Mouse (Mus musculus) spleen, postnatal 4 days (tissue): ENCODE data around the gene Otp.

Source experiments
- DNase-seq, 2 experiments: peaks; one replicate each; pipeline ENCODE4 v3.0.0; 2022; ENCODE audit warnings: low spot score in 2 of 2

The Otp gene

GRCm38 (mm10) chr13:94875396-94875880 lies at the start of gene Otp:
Gene Otp, plus strand, starts transcription at chr13:94875602.
- DNase-seq = no peak

GRCm38 (mm10) chr13:94826389-94826788 lies 49.0 kb upstream of the Otp start:
- peak in 1 of 2 experiments; percentile 20 for DNase-seq

GRCm38 (mm10) chr13:94826986-94827385 lies 48.4 kb upstream of the Otp start:
- DNase-seq = no peak

GRCm38 (mm10) chr13:94827847-94828246 lies 47.6 kb upstream of the Otp start:
- peak in 1 of 2 experiments; percentile 38 for DNase-seq

- DNase-seq = peak in 1 of 2 experiments; percentile 35
Observed at GRCm38 (mm10) chr13:94838047-94838720, 37.2 kb upstream of the Otp start.

GRCm38 (mm10) chr13:94838756-94839337 lies 36.6 kb upstream of the Otp start:
- DNase-seq = peak in 1 of 2 experiments; percentile 44

- no peak for DNase-seq
Observed at GRCm38 (mm10) chr13:94843236-94843635, 32.2 kb upstream of the Otp start.

- no peak for DNase-seq
Observed at GRCm38 (mm10) chr13:94847870-94848269, 27.5 kb upstream of the Otp start.

- no peak for DNase-seq
Observed at GRCm38 (mm10) chr13:94849351-94849750, 26.1 kb upstream of the Otp start.

- no peak for DNase-seq
Observed at GRCm38 (mm10) chr13:94858016-94858575, 17.3 kb upstream of the Otp start.

GRCm38 (mm10) chr13:94859256-94859655 lies 16.1 kb upstream of the Otp start:
- DNase-seq = no peak

GRCm38 (mm10) chr13:94862491-94863230 lies 12.7 kb upstream of the Otp start:
- DNase-seq = no peak

- DNase-seq = no peak
Observed at GRCm38 (mm10) chr13:94866906-94867305, 8.5 kb upstream of the Otp start.

GRCm38 (mm10) chr13:94867772-94868171 lies 7.6 kb upstream of the Otp start:
- no peak for DNase-seq

GRCm38 (mm10) chr13:94868478-94868950 lies 6.9 kb upstream of the Otp start:
- peak in 1 of 2 experiments; percentile 71 for DNase-seq

- no peak for DNase-seq
Observed at GRCm38 (mm10) chr13:94869541-94869940, 5.9 kb upstream of the Otp start.

GRCm38 (mm10) chr13:94870071-94870460 lies 5.3 kb upstream of the Otp start:
- no peak for DNase-seq

GRCm38 (mm10) chr13:94870461-94871186 lies 4.8 kb upstream of the Otp start:
- no peak for DNase-seq

- DNase-seq = no peak
Observed at GRCm38 (mm10) chr13:94871806-94872320, 3.5 kb upstream of the Otp start.

GRCm38 (mm10) chr13:94872439-94872838 lies 3.0 kb upstream of the Otp start:
- DNase-seq = no peak
